Mouse (Mus musculus) heart, embryonic 15.5 days (tissue): ENCODE measurements around the gene 1110032F04Rik. TPM values are rescaled to one million over a fixed set of nuclear protein-coding genes. Genes with fewer than 3 reads are reported as not detected.
A peak's percentile ranks its signal among the peaks of the same experiment; 100 is the strongest.
"Not testable (repeated sequence)": the region's sequence is repeated elsewhere in the genome, so short reads cannot be mapped to it uniquely, and the experiment has no call there.

ENCODE experiments used
- ATAC-seq: fragments of 200-750 bp; cut with Nextera tagmentation; replicated peaks from 2 replicates; pipeline ENCODE4 v1.8.0; 2017; ENCODE audit warnings: low read depth, moderate TSS enrichment; ENCODE audit not compliant: insufficient number of reproducible peaks, insufficient read depth, low FRiP score
- H3K27ac ChIP-seq: fragments of 300-500 bp; sonication (generic); 2 replicates; pipeline ENCODE4 v1.5.1; 2015; ENCODE audit warnings: mild to moderate bottlenecking, inconsistent platforms
- H3K27me3 ChIP-seq: fragments of 300-500 bp; sonication (generic); 2 replicates; pipeline ENCODE4 v1.6.1; 2015; ENCODE audit warnings: inconsistent platforms
- H3K36me3 ChIP-seq: fragments of 300-500 bp; sonication (generic); 2 replicates; pipeline ENCODE4 v1.6.1; 2015; ENCODE audit warnings: mild to moderate bottlenecking, inconsistent platforms
- H3K4me1 ChIP-seq: fragments of 300-500 bp; sonication (generic); replicated peaks from 2 replicates; pipeline ENCODE4 v1.6.1; 2015; ENCODE audit warnings: inconsistent platforms
- H3K4me2 ChIP-seq: fragments of 300-500 bp; sonication (generic); 2 replicates; pipeline ENCODE4 v1.6.1; 2015; ENCODE audit warnings: inconsistent platforms, mild to moderate bottlenecking, moderate library complexity
- H3K4me3 ChIP-seq: fragments of 300-500 bp; sonication (generic); 2 replicates; pipeline ENCODE4 v1.5.1; 2015; ENCODE audit warnings: mild to moderate bottlenecking, inconsistent platforms
- H3K9ac ChIP-seq: fragments of 300-500 bp; sonication (generic); 2 replicates; pipeline ENCODE4 v1.6.1; 2015; ENCODE audit warnings: mild to moderate bottlenecking, inconsistent platforms
- H3K9me3 ChIP-seq: fragments of 300-500 bp; sonication (generic); replicated peaks from 2 replicates; pipeline ENCODE4 v1.6.1; 2016; ENCODE audit warnings: inconsistent platforms
- WGBS: fragments of 180-500 bp; shearing (Covaris S2); methylation state at CpG from one replicate; pipeline ENCODE4 v1.1.7; 2015; ENCODE audit warnings: mixed read lengths; 5-methylcytosine and 5-hydroxymethylcytosine counted together
- polyA plus RNA-seq: library from polyadenylated mRNA; unstranded; fragments of >200 nt; fragmentation: Nextera tagmentation; extraction: Ambion mirVana; gene quantifications from 2 replicates; pipeline ENCODE4 v1.2.1, GENCODE M21; 2015

1110032F04Rik gene
- polyA plus RNA-seq, 1 experiment from 2014 or later: 4.3 TPM

DNA sequence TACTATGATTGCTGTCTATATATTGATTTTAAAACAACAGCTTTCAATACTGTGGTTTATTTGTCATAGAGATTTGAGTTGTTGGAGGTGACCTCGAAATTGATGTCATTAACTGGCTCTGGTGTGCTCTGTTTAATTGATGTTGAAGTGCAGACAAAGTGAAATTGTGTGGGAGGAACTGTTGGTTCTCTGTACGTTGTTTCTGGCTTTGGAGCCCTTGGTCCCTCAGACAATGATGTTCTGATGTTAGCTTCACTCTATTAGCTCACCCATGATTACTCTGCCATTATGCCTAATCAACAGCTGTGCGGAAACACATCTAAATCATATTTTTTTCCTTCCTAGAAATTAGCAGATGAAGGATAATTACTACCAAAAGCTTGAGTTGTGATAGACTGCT is 21.1 kb upstream of the 1110032F04Rik start:
- Histone ChIP-seq H3K9ac (no peak overlapping the region), H3K27ac (no peak overlapping the region), H3K4me3 (no peak overlapping the region), H3K36me3 (no peaks in the 10 kb centered on the region), H3K4me2 (no peak overlapping the region), H3K27me3 (no peaks in the 10 kb centered on the region), H3K4me1 (no peaks in the 10 kb centered on the region), H3K9me3 (no peaks in the 10 kb centered on the region)
- ATAC-seq: no peak
- 61% methylated on average over 3 of the region's 3 CpGs for WGBS

DNA sequence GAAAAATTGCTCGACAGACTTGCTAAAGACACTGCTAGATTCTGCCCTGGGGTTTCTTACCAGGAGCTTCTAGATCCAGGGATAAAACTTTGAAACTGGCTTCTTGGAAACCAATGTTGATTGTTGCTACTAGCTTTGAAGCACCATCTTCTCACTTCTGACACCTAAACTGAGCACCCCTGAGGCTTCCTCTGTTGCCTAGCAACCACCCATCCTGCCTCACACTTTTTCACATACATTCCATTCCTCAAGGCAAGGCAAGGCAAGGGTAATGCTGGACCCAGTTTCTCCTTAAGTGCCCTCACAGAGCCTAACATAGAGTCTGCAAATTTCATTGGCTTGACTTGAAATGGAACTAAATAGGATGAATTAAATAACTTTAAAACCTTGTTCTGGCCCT is 17.0 kb upstream of the 1110032F04Rik start:
- no peak for ATAC-seq
- H3K4me3 ChIP-seq: no peak overlapping the region
- no peaks in the 10 kb centered on the region for H3K36me3 ChIP-seq
- H3K27ac ChIP-seq: no peak overlapping the region
- no peaks in the 10 kb centered on the region for H3K27me3 ChIP-seq
- H3K4me1 ChIP-seq: no peaks in the 10 kb centered on the region
- H3K9me3 ChIP-seq: no peaks in the 10 kb centered on the region
- H3K9ac ChIP-seq: no peak overlapping the region
- H3K4me2 ChIP-seq: no peak overlapping the region
- 74% methylated on average over 1 of the region's 1 CpGs for WGBS

DNA sequence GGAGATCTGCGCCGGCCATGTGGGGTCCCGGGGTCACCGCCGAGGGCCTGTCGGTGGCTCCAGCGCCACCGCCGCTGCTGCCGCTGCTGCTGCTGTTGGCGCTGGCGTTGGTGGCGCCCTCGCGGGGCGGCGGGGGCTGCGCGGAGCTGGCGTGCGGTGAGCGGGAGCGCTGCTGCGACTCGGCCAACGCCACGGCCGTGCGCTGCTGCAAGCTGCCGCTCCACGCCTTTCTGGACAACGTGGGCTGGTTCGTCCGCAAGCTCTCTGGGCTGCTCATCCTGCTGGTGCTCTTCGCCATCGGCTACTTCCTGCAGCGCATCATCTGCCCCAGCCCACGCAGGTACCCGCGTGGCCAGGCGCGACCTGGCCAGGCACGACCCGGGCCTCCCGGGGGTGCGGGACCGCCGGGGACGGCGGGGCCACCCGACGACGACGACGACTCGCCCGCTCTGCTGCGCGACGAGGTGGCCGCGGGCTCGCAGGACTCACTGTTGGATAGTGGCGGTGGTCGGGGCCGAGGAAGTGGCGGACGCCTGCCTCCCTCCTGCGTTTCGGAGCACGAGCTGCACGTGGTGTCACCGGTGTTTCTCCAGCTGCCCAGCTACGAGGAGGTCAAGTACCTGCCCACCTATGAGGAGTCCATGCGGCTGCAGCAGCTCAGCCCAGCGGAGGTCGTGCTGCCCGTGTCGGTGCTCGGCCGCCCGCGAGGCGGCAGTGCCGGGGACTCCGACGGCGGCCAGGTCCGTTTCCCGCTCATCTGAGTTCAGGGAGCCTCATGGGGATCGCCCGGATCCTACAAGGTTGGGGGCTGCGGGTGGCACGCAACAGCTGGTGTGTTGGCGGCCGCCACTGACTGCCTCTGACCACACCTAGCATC is 543 bp downstream of the 1110032F04Rik start:
- Histone ChIP-seq H3K36me3 (no peaks in the 10 kb centered on the region), H3K4me1 (peaks cover 21% of the 10 kb centered on the region), H3K9me3 (no peaks in the 10 kb centered on the region), H3K4me3 (peak overlapping the region; percentile 69), H3K27ac (peak overlapping the region; percentile 35; the same call in 1 of the 2 replicates), H3K4me2 (peak overlapping the region; percentile 100), H3K27me3 (peaks cover 28% of the 10 kb centered on the region), H3K9ac (peak overlapping the region; percentile 66)
- ATAC-seq: peak; percentile 59
- WGBS: under 1% methylated on average over 96 of the region's 96 CpGs

DNA sequence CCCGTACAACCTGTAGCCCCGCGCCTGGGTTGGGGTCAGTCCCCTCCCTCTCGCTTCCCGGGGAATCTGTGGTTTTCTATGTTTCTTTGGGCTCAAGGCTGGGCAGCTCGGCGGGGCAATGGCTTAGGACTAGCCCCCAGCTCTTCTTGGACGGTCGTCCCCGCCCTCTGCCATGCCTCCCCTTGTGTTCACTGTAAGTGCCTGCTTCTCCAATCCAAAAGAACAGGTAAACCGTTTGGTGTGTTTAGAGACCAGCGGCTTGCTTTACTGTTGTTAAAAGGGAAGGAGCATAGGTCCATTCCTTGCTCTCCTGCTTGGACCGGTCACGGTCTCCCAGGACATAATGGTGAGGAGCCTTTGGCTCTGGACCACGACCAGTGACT is 1.2 kb downstream of the 1110032F04Rik start:
- ATAC-seq: no peak
- Histone ChIP-seq H3K9ac (peak overlapping the region; percentile 66), H3K27ac (0 out of 2 replicates have a peak overlapping the region, but pooled peaks have one; percentile 35), H3K4me3 (peak overlapping the region; percentile 69), H3K4me2 (peak overlapping the region; percentile 100), H3K9me3 (no peaks in the 10 kb centered on the region), H3K4me1 (peaks cover 21% of the 10 kb centered on the region), H3K36me3 (no peaks in the 10 kb centered on the region), H3K27me3 (peaks cover 28% of the 10 kb centered on the region)
- WGBS: 5% methylated on average over 15 of the region's 15 CpGs

DNA sequence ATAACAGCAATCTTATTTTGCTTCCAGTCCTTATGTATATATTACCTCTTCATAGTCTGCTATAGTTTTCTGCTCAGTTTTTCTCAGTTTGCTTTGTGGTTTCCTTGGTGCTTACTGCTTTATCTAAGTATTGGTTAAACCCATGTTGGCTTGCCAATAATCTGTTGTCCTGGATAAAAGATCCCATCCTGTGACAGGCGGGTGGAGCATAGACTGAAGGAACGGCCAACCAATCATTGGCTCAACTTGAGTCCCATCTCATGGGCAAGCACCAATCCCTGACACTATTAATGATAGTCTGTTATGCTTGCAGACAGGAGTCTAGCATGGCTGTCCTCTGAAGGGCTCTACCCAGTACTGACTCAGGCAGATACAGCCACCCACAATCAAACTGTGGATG is 4.7 kb downstream of the 1110032F04Rik start:
- 89% methylated on average over 2 of the region's 2 CpGs for WGBS
- Histone ChIP-seq H3K9me3 (no peaks in the 10 kb centered on the region), H3K27me3 (peaks cover 18% of the 10 kb centered on the region), H3K9ac (no peak overlapping the region), H3K36me3 (no peaks in the 10 kb centered on the region), H3K27ac (no peak overlapping the region), H3K4me2 (no peak overlapping the region), H3K4me3 (no peak overlapping the region), H3K4me1 (peaks cover 16% of the 10 kb centered on the region)
- ATAC-seq: no peak

DNA sequence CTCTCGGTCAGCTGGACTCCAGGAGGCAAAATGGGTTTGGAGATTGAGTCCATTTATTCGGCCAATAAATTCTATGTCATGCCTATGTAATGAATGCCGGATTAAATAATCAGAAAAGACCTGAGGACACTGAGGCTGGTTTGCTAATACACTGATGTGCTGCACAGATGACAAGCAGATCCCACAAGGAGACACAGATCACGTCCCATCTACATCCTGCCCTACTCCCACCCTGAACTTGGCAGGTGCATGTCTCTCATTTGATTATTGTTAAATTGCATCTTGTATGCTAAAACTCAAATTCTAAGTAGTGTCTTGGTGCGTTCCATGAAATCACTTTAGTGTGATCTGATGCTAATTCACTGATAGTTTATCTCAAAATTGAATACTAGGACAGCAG is 17.5 kb downstream of the 1110032F04Rik start:
- Histone ChIP-seq H3K4me2 (no peak overlapping the region), H3K4me1 (no peaks in the 10 kb centered on the region), H3K27ac (no peak overlapping the region), H3K36me3 (no peaks in the 10 kb centered on the region), H3K9me3 (no peaks in the 10 kb centered on the region), H3K9ac (no peak overlapping the region), H3K27me3 (no peaks in the 10 kb centered on the region), H3K4me3 (no peak overlapping the region)
- no peak for ATAC-seq
- WGBS: 87% methylated on average over 5 of the region's 5 CpGs

DNA sequence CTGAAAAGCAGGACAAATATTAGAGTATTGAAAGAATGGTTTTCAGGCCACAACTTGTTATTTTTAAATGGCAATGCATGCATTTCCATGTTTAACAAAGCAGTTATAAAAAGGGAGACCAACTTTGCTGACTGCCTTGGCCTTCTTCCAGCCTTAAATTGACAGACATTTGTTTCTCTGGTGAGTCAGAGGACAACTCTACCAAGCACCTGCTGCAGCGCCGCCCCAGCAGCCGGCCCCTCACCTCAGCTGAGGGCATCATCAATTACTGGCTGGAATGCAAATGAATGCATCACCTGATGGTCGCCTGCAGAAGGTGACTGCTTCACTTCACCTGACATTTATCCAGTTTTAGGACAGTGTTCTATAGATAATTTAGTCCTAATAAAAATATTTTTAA is 26.0 kb downstream of the 1110032F04Rik start:
- no peak for ATAC-seq
- H3K27ac ChIP-seq: no peak overlapping the region
- H3K4me3 ChIP-seq: no peak overlapping the region
- no peak overlapping the region for H3K4me2 ChIP-seq
- no peaks in the 10 kb centered on the region for H3K27me3 ChIP-seq
- H3K36me3 ChIP-seq: no peaks in the 10 kb centered on the region
- WGBS: 67% methylated on average over 4 of the region's 4 CpGs
- no peaks in the 10 kb centered on the region for H3K4me1 ChIP-seq
- H3K9me3 ChIP-seq: no peaks in the 10 kb centered on the region
- H3K9ac ChIP-seq: no peak overlapping the region

DNA sequence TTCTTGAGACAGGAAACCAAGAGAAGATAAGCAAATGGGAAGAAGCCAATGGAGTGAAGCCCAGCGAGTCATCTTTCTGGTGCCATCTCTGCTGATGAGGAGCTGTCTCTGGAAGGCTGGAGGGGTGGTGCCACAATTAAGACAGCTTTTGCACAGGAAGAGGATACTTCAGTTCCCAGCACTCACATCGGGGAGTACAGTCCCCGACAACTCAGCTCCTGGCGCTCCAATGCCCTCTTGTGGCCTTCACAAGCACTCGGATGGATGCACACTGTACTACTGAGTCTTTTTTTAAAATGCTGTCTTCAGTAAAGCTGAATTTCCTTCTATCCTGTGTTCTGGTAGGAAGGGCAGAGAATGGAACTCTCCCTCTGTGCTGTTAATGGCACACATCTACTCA is 27.8 kb downstream of the 1110032F04Rik start:
- no peaks in the 10 kb centered on the region for H3K9me3 ChIP-seq
- no peak overlapping the region for H3K4me3 ChIP-seq
- no peaks in the 10 kb centered on the region for H3K4me1 ChIP-seq
- H3K27ac ChIP-seq: no peak overlapping the region
- no peaks in the 10 kb centered on the region for H3K27me3 ChIP-seq
- no peak for ATAC-seq
- H3K4me2 ChIP-seq: no peak overlapping the region
- 84% methylated on average over 5 of the region's 5 CpGs for WGBS
- H3K9ac ChIP-seq: no peak overlapping the region
- no peaks in the 10 kb centered on the region for H3K36me3 ChIP-seq

DNA sequence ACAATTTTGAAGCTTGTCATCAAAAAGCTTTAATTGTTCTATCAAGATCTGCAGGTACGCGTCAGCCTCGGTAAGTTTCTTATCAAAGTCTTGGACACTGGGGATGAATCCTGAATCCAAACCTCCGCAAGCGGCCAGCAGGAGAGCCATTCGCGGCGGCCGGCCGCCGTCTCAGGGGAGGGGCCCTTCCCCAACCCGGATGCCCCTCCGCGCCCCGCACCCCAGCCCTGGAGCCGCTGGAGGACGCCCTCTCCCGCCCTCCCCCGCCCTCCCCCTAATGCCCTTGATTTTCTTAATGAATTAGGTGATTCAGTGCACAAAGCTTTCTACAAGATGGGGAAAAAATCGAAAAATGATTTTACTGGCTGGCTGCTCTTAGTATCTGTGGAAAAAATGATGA is 33.2 kb downstream of the 1110032F04Rik start:
- H3K27ac ChIP-seq, H3K9ac ChIP-seq, H3K4me3 ChIP-seq, H3K4me2 ChIP-seq, ATAC-seq, H3K9me3 ChIP-seq, H3K36me3 ChIP-seq, H3K27me3 ChIP-seq, H3K4me1 ChIP-seq: not testable (repeated sequence)
- 88% methylated on average over 20 of the region's 20 CpGs for WGBS

DNA sequence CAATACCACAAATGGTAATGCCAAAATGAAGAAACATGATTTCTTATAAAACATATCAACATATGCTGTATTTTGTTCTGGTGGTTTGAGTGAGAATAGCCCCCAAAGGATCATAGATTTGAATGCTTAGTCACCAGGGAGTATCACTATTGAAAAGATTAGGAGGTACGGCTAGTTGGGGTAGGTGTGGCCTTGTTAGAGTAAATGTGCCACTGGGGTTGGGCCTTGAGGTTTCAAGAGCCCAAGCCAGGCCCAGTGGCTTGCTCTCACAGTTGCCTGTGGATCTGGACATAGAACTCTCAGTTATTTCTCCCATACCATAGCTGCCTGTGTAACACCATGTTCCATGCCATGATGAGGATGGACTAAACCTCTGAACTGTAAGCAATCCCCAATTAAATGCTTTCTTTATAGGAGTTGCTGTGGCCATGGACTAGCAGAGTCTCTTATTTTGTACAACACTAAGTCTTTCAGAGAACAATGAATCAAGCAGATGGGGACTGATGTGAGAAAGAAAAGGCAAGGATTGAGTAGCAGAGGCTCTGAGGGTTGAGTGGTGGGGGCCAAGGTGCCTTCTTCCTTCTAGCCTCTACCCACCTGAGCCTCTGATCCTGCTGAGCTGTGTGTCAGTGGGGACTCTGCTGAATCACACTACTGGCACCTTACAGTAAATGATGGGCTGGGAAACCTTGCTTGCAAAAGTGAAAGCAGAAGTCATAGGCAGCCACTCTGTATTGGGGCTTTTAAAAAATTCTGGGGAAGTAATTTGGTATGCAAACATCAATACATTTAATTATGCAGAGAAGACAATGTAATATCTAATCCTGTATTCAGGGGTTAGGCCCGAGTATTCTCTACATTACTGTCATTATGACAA is 35.8 kb downstream of the 1110032F04Rik start:
- H3K9me3 ChIP-seq: no peaks in the 10 kb centered on the region
- H3K4me2 ChIP-seq: no peak overlapping the region
- no peaks in the 10 kb centered on the region for H3K27me3 ChIP-seq
- no peaks in the 10 kb centered on the region for H3K4me1 ChIP-seq
- no peak for ATAC-seq
- H3K4me3 ChIP-seq: no peak overlapping the region
- 81% methylated on average over 2 of the region's 2 CpGs for WGBS
- H3K9ac ChIP-seq: no peak overlapping the region
- no peaks in the 10 kb centered on the region for H3K36me3 ChIP-seq
- H3K27ac ChIP-seq: no peak overlapping the region

DNA sequence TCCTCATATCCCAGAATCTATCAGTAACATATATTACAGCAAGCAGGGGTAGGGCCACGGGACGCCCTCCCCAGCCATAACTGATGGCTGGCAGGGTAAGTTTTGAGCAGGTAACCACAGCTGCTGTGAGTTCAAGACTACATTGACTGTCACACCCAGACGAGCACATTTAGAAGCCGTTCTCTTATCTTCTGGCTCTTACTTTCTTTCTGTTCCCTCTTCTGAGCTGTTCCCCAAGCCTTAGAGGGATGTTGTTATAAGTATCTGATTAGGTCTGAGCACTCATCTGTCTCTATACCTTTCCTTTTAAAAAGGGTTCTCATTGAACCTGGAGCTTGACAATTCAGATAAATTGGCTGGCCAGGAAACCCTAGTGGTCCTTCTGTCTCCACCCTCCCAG is 38.1 kb downstream of the 1110032F04Rik start:
- no peak overlapping the region for H3K4me2 ChIP-seq
- no peak overlapping the region for H3K27ac ChIP-seq
- no peaks in the 10 kb centered on the region for H3K36me3 ChIP-seq
- H3K27me3 ChIP-seq: no peaks in the 10 kb centered on the region
- ATAC-seq: no peak
- no peaks in the 10 kb centered on the region for H3K9me3 ChIP-seq
- 79% methylated on average over 4 of the region's 4 CpGs for WGBS
- no peaks in the 10 kb centered on the region for H3K4me1 ChIP-seq
- H3K9ac ChIP-seq: no peak overlapping the region
- no peak overlapping the region for H3K4me3 ChIP-seq
